Mouse (Mus musculus) myocyte (in vitro differentiated cells): ENCODE measurements around the gene Hhat.

Experiments
- CEBPB ChIP-seq: IDR thresholded peaks from 2 replicates; pipeline ENCODE4 v1.6.1; 2011; ENCODE audit warnings: mild to moderate bottlenecking, moderate library complexity; ENCODE audit not compliant: poor library complexity, insufficient read depth, severe bottlenecking
- E2F4 ChIP-seq: IDR thresholded peaks from one replicate; pipeline ENCODE4 v1.6.1; 2011; ENCODE audit warnings: mild to moderate bottlenecking, control low read depth, moderate library complexity; ENCODE audit not compliant: insufficient read depth
- MAX ChIP-seq: IDR thresholded peaks from one replicate; pipeline ENCODE4 v1.6.1; 2011; ENCODE audit warnings: low read depth, mild to moderate bottlenecking, control low read depth
- MYOD1 ChIP-seq, 3 experiments: IDR thresholded peaks; one replicate each; pipeline ENCODE4 v1.6.1; 2011; ENCODE audit warnings: control low read depth in 2 of 3, low read depth in 2 of 3, mild to moderate bottlenecking in 2 of 3, moderate library complexity in 1 of 3; ENCODE audit not compliant: insufficient read length in 2 of 3, control insufficient read depth in 1 of 3
- MYOG ChIP-seq, 3 experiments: IDR thresholded peaks; one replicate each; pipeline ENCODE4 v1.6.1; 2011; ENCODE audit warnings: control low read depth in 2 of 3, low read depth in 2 of 3, mild to moderate bottlenecking in 2 of 3; ENCODE audit not compliant: insufficient read length in 2 of 3, control insufficient read depth in 1 of 3, insufficient read depth in 1 of 3
- POLR2A ChIP-seq: IDR thresholded peaks from one replicate; pipeline ENCODE4 v1.6.1; 2011; ENCODE audit warnings: low read depth, mild to moderate bottlenecking, control low read depth, moderate library complexity; ENCODE audit not compliant: insufficient read length
- POLR2AphosphoS2 ChIP-seq: IDR thresholded peaks from one replicate; pipeline ENCODE4 v1.6.1; 2011; ENCODE audit warnings: low read depth, control low read depth; ENCODE audit not compliant: insufficient read length
- SRF ChIP-seq: IDR thresholded peaks from one replicate; pipeline ENCODE4 v1.6.1; 2011; ENCODE audit warnings: low read depth; ENCODE audit not compliant: control insufficient read depth, insufficient read length
- TCF12 ChIP-seq: IDR thresholded peaks from one replicate; pipeline ENCODE4 v1.6.1; 2011; ENCODE audit warnings: mild to moderate bottlenecking, control low read depth; ENCODE audit not compliant: poor library complexity, insufficient read depth, severe bottlenecking
- TCF3 ChIP-seq: IDR thresholded peaks from one replicate; pipeline ENCODE4 v1.6.1; 2011; ENCODE audit warnings: low read depth, control low read depth; ENCODE audit not compliant: insufficient read length
- USF1 ChIP-seq: IDR thresholded peaks from one replicate; pipeline ENCODE4 v1.6.1; 2011; ENCODE audit warnings: low read depth, mild to moderate bottlenecking, control low read depth, moderate library complexity

- TF ChIP-seq MYOD1 (IDR thresholded peaks at IDR 0.05; ENCODE audit: control insufficient read depth in 1 of 3, insufficient read length in 2 of 3, low read depth in 2 of 3) (no peak), POLR2A (no peak), POLR2AphosphoS2 (no peak), TCF12 (no peak), MYOG (IDR thresholded peaks at IDR 0.05; ENCODE audit: control insufficient read depth in 1 of 3, insufficient read depth in 1 of 3, insufficient read length in 2 of 3, low read depth in 2 of 3) (no peak), E2F4 (no peak), USF1 (no peak), CEBPB (no peak), MAX (no peak), TCF3 (no peak), SRF (no peak)
Observed at GRCm38 (mm10) chr1:192481446-192481845, 289.6 kb downstream of the Hhat start.
